Mouse (Mus musculus): ENCODE results near the gene Eif4g3.
"Not testable (repeated sequence)": the region's sequence is repeated elsewhere in the genome, so short reads cannot be mapped to it uniquely, and the experiment has no call there.

Eif4g3 gene

DNA sequence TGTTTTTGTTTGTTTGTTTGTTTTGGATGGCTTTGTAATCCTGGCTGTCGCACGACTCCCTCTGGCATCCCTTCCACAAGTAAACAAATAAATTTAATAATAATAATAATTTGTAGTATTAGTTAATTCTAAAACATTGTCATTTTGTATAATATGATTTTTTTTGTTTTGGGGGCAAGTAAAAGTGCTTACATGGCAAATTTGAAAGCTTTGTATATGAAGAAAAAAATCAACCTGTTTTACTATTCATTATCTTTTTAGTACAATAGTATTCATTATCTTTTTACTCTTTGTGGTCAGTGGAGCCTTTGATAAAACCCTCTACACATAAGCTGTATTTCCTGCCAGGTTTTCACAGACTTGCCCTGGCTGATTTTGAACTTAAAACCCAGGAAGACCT, 29.9 kb downstream of the Eif4g3 start:
- DNase-seq (ENCODE audit: low spot score in 2 of 2), result no peak

DNA sequence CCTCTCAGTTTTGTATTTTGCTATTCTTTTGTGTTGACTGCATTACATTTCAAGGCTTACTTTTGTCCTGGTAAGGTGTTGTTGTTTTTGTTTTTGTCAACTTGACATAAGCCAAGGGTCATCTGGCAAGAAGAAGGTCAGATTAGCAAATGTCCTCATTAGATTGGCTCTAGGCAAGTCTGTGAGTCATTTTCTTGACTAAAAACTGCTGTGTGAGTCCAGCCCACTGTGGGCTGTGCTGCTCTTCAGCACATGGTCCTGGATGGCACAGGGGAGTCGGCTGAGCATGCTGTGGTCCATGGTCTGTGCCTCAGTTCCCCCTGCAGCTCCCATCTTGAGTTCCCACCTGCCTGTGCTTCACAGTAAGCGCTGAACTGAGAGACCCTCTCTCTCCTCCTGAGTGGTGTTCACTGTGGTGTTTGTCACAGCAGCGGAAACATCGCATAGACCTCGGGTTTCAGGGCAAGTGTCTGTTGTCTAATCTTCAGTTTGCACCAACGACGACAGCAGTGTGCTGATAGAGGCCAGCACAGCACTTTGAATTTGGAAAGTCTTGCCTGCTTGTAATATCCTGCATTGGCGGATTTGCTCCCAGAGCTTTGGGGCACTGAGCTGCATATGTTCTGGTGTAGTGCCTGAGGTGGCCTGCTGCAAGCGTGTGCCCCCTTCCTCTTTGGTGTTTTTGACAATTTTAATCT, 30.7 kb downstream of the Eif4g3 start:
- DNase-seq (ENCODE audit: low spot score in 2 of 2), result no peak

DNA sequence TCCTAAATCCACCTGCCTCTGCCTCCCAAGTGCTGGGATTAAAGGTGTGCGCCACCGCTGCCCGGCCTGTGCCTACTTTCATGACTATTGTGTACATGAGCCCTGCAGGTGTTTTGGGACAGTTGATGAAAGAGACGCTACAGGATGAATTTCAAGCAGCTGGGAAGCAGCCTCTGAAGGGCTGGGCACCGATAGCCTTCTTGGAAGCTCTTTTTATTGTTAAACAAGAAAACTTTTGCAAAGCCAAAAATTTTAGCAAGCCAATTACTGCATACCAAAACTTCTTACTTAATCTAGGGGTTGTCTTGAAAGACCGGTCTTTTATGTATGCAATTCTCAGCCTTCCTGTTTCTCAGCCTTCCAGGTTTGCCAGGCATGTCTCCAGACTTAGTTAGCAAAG, 36.3 kb downstream of the Eif4g3 start:
- DNase-seq (ENCODE audit: low spot score in 2 of 2), result no peak

DNA sequence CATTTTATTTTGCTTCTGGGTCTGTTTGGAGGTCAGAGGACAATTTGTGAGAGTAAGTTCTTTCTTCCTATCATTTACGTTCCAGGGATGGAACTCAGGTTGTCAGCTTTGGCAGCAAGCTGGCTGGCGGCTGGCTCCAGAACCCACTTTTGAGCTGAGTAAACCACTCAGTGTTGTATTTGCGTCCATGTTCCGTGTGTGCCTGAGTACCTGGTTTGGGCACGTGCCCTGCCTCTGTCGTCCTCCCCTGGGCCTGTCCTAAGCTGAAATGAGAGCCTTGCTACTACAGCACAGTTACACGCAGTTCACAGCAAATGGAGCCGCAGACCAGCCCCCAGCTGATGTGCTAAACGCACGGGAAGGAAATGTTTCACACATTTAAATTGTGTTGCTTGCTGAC, 39.0 kb downstream of the Eif4g3 start:
- no peak for DNase-seq (ENCODE audit: low spot score in 2 of 2)

DNA sequence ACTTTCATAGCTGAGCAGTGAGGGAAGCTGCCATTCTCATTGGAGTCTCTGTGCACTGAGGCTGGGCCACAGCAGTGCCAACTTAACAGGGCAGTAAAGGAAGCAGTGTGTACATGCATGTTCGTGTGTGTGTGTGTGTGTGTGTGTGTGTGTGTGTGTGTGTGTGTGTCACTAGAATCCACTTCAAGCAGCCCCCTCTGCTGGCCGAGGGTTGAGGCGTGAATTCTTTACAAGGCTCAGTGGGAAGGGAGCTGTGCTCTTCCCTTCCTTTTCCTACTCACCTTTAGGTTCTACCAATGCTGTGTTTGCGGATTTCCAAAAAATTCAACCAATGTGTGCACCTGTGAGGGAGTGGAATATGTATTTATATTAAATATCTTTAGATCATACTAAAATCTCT, 41.0 kb downstream of the Eif4g3 start:
- DNase-seq (ENCODE audit: low spot score in 2 of 2), result no peak

DNA sequence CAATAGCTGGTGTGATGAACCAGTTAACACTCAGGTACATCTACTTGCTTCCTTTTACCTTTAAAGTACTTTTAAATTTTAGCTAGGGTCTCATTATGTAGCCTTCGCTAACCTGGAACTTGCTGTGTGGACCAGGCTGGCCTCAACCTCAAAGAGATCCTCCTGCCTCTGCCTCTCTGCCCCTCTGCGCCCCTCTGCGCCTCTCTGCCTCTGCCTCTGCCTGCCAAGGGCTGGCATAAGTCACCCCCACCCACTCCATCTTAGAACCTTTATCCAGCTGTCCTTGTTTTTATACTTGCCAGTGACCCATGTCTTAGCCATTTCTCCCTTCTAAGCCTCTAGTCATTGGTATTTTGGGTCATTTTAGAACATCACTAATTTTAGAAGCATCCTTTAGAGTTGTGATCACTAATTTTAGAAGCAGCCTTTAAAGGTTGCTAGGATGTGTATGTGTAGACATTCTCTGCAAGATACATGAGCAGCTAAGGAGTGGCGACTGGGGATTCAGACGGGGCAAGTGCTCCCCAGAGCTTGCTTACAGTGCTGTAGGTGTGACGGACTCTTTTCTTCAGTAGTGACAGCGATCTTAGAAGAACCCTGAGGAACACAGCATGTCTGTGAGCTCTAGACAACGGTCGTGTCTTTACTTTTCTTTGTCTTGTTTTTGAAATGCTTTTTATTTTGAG, 42.8 kb downstream of the Eif4g3 start:
- DNase-seq (ENCODE audit: low spot score in 2 of 2), result no peak

DNA sequence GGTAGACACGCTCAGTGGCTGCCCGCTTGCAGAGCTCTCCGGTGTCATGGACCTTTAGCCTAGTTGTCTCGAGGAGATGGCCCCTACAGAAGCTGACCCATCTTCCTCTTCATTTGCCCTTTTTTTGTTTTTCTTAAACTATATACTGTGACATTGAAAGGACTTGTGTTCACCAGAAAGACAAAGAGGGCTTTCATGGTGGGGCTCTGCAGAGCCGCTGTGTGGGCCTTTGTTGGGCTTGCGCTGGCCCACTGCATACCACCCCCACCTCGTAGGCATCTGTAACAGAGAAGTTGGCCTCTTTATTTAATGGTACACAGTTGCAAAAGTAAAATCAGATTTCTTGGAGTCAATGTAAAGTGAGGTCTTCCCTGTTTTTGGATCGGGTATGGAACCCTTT, 44.3 kb downstream of the Eif4g3 start:
- no peak for DNase-seq (ENCODE audit: low spot score in 2 of 2)

DNA sequence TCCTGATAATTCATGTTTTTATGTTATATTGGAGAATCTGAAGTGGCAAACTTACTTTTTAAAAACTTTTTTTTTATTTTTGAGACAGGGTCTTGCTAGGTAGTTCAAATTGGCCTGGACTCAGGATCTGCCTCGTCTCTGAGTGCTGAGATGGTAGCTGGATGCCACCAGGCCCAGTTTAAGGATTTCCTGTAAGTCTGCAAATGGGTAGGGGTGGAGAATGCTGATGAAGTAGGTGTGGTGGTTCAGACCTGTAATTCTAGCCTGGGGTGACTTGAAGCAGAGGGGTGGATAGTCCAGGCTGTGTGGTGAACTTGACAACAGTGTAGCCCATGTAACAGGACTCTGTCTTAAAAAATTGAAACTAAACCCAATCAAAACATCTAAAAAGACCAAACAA, 45.1 kb downstream of the Eif4g3 start:
- DNase-seq (ENCODE audit: low spot score in 2 of 2), result no peak

DNA sequence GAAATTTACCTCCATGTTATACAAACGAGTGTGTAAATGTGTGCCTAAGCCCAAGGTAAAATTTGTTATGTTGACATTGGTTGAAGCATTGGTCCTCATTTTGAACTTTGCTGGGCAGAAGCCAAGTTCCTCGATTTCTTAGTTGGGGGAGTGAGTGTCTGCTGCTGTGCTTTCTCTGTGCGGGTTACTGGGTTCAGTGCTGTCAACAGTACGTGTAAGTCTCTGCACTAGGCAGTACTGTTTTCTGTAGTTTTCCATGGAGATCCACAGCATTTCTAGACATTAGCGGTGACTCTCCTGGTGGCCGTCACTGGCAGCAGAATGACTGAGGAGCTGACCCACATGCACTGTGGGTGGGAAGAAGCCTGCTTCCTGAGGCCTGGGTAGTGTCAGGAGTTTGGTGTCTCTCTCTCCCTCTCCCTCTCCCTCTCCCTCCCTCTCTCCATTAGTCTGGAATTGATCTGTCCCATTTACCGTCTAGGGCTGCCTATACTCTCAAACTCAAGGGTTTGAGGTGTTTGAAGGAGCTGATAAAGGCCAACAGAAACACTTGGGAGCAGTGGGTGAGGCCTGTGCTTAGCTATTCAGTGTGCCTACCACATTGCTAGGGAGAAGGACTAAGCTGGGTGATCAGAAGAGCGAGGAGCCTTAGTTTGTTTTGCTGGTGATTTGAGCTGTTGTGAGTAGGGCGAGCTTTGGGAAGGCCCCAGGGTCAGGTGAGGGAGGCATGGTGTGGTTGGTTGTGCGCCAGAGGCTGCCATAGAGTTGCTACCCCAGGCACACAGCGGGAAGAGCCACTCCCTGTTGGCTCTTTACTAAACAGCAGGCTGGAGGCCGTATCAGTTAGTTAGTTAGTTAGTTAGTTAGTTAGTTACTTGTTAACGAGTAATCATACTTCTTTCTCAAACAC, 45.8 kb downstream of the Eif4g3 start:
- no peak for DNase-seq (ENCODE audit: low spot score in 2 of 2)

DNA sequence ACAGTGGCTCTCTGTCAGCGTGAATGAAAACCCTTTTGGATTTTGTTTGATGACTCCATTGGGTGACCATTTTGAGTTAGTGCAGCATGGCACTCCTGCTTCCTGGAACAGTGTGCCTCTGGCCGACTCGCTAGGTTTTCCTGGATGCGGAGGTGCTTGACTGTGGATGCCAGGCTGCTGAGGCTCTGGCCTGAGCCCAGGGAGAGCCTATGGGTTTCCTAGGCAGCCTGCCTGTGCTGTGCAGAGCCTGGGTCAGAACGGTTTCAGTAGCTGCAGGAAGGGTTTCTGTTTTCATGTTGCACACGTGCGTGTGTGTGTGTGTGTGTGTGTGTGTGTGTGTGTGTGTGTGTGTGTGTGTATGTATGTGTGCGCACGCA, 46.4 kb downstream of the Eif4g3 start:
- DNase-seq (ENCODE audit: low spot score in 2 of 2), result no peak

DNA sequence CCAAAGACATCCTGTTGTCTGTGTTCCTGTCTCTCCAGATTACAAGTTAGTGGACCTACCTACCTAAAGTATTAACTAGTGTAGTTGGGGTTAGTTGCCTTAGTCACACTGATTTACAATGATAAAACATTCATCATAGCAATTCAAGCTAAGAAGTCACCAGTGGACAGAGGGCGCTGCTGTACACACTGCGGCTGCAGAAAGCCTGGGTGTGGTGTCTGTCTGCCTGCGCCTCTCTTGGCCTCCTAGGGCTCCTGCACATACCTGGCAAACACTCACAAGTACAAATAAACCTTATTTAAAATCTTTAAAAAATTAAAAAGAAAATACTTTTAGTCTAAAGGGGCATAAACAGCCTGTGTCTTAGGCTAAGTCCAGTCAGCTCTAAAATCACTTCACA, 47.8 kb downstream of the Eif4g3 start:
- no peak for DNase-seq (ENCODE audit: low spot score in 2 of 2)

DNA sequence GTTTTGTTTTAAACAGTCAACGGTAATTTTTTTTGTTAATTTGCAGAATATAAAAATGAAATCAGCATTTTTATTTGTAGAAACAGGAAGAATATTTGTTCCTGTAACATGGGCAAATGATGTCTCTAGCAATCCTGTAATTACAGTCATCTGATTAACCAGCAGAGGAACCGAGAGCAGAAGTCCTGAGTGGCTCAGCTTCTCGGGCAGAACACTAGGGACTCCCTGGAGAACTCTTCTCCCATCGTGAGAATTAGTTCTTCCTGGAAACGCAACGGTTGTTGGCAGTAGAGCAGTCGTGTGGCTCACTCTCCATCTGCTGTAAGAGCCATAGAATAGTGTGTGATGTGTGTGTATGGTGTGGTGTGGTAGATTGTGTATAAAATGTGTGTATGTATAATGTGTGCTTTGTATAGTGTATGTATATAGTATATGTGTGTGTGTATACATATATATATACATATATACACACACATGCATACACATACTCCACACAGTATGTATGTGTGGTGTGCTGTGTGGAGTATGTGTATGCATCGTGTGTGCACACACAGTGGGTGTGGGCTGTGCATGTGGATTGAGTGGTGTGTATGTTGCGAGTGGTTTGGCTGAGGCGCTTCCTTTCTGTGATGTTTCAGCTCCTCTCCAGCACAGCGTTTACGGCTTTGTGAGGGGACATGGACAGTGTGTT, 48.9 kb downstream of the Eif4g3 start:
- no peak for DNase-seq (ENCODE audit: low spot score in 2 of 2)

DNA sequence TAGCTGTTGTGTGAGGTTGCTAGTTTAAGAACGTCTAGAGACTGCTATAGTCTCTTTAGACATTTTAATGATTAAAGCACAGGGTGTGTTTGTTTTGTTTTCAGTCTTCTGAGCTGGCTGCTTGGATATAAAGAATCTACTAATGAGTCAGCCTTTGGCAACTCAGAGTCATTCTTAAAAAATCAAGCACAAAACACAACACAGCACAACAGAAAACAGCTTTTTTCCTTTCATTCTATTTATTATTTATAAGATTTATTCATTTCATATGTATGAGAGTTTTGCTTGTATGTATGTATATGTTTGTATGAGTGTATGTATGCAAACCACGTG, 49.4 kb downstream of the Eif4g3 start:
- no peak for DNase-seq (ENCODE audit: low spot score in 2 of 2)

DNA sequence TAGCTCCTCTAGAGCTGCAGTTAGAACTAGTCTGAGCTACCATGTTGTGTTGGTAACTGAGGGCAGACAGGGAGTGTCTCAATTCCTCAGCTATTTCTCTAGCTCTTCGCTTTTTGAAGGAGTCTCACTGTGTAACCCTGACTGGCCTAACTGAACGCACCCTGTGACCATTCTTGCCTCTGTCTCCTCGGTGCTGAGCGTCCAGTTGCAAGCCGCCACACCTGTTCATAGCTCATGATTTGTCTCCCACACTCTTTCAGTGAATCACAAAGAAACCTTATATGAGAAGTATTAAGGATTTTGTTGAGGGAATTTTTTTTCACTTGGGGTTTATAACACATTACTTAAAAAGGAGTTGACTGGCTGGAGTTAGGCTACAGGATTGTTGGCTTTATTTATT, 49.8 kb downstream of the Eif4g3 start:
- DNase-seq (ENCODE audit: low spot score in 2 of 2), result no peak

DNA sequence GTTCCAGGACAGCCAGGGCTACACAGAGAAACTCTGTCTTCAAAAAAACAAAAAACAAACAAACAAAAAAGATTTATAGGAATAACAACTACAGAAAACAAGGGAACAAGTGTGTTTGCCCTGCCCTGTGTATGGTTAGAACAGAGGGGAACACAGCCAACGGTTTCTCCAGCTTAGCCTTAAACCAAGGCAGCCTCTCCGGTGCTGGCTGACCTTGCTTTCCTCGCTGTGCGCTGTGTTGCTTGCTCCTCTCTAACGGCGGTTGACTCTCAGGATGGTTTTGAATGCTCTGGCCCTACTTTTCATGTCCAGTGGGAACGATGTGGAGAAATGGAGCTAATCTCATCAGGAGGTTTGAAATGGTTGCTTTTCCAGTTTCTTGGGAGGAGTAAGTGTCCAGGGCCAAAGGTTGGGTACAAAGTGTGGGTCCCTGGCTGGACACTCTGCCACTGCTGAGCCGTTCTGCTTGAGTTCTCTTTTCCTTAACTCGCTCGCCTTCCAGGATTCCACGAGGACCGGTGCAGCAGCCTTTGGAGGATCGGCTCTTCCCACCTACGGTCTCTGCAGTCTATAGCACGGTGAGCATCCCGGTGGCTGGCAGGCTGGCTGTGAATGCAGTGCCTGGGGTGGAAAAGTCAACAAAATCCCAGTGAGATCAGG, 52.1 kb downstream of the Eif4g3 start:
- DNase-seq (ENCODE audit: low spot score in 2 of 2), result no peak

DNA sequence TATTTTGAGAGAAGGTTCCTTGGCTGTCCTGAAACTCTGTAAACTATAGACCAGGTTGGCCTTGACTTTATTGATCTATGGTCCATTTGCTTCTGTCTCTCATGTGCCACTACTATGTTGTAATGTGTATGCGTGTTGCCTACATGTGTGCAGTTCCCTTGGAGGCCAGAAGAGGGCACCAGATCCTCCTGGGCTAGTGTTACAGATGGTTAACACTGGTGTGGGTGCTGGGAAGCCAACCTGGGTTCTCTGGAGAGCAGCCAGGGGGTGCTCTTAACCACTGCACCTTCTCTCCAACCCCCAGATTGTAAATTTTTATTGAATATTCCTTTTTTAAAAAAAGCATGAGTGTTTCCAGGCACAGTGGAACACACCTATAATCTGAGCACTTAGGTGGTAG, 53.0 kb downstream of the Eif4g3 start:
- no peak for DNase-seq (ENCODE audit: low spot score in 2 of 2)

DNA sequence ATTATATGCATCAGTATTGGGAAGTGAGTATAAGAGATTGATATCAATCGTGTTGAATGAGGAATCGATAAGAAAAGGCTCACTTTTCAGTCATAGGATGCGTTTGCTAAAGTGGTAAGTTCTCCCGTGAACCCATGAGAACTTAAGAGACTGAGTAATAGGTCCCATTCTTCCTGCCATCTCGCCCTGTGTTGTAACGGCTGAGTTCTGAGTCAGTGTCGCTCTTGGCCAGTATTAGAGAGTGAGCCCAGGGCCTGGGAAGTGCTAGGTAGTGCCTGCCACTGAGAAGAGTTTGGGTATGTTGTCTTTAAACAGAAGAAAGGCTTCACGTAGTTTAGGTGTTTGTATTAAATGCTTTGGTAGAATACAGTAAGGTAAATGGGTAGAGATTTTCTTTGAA, 53.5 kb downstream of the Eif4g3 start:
- DNase-seq (ENCODE audit: low spot score in 2 of 2), result no peak

DNA sequence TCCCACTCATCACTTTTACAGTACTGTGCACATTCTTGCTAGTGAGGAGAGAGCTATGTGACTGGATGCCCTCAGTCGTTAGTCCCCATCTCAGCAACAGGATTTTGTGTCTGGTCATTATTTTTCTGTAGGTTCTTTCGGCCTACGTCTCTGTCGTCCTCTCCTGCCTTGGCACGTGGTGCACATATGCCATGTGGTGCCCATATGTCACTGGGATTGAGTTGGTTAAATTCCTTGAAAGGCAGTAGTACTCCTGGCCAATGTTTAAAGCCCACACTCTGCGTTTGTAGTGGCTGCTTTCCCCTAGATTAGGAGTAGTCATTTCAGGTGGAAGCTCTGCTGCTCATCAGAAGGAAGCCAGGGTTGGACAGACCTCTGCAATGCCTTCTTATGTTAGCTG, 56.7 kb downstream of the Eif4g3 start:
- no peak for DNase-seq (ENCODE audit: low spot score in 2 of 2)

DNA sequence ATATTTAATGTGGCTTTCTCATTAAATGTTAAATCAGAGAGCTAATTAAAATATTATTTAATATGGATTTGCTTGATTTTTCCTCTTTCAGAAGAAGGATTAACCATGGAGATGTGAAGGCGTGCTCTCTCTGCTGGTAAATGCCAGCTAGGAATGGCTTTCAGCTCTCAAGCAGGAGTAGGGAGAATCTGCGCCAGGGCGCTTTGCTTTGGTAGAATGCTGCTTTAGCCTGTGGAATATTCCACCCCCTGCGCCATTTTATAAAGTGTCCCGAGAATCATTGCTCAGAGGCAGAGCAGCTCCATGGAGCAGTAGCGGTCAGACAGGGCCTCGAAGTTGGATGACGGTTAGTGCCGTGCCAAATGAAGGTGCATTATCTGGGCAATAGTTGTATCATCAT, 58.7 kb downstream of the Eif4g3 start:
- no peak for DNase-seq (ENCODE audit: low spot score in 2 of 2)

DNA sequence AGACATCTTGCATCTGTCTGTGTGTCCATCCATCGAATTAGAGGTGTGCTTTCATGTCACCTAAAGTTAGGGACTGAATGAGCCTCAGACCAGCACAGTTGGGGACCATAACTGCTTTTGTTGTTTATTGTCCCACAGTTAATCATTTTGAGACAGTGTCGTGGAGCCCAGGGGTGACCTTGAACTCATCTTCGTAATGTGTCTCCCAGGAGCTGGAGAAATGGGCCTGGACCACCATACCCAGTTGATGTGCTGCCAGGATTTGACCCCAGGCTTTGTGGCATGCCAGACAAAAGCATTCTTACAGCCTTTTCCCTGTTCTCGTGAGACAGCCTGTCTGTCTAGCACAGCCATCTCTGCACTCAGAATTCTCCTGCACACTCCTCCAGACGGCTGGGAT, 63.8 kb downstream of the Eif4g3 start:
- DNase-seq (ENCODE audit: low spot score in 2 of 2), result no peak

DNA sequence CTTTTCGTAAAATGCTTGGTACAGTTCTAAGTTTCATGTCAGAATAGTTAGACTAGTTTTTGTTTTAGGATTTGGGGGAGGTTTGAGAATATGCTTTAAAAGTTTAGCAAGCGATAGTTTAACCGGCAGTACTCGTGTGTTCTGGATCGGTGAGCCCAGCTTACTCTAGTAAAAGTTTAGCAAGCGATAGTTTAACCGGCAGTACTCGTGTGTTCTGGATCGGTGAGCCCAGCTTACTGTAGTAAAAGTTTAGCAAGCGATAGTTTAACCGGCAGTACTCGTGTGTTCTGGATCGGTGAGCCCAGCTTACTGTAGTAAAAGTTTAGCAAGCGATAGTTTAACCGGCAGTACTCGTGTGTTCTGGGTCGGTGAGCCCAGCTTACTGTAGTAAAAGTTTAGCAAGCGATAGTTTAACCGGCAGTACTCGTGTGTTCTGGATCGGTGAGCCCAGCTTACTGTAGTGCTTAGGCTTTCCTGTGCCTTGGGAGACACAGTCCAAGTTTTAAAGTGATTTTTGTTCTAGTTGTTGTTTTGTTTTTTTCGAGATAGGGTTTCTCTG, 64.5 kb downstream of the Eif4g3 start:
- not testable (repeated sequence) for DNase-seq (ENCODE audit: low spot score in 2 of 2)

Data from urinary bladder, postnatal 36 days (tissue).